Mouse (Mus musculus) small intestine, adult 2 months (tissue): ENCODE measurements around the gene Pygm.

Experiments used
- CTCF ChIP-seq: fragments of 200-500 bp; IDR thresholded peaks from 2 replicates; pipeline ENCODE4 v1.5.1; 2012; ENCODE audit warnings: low read depth, mild to moderate bottlenecking, control low read depth, inconsistent platforms, low read length, moderate library complexity, mixed read lengths; ENCODE audit not compliant: insufficient replicate concordance, insufficient read length; ENCODE audit errors: extremely low read depth
- POLR2A ChIP-seq: fragments of 200-500 bp; IDR thresholded peaks from 2 replicates; pipeline ENCODE4 v1.6.1; 2012; ENCODE audit warnings: low read depth, mild to moderate bottlenecking, control low read depth, inconsistent platforms, low read length, moderate library complexity

DNA sequence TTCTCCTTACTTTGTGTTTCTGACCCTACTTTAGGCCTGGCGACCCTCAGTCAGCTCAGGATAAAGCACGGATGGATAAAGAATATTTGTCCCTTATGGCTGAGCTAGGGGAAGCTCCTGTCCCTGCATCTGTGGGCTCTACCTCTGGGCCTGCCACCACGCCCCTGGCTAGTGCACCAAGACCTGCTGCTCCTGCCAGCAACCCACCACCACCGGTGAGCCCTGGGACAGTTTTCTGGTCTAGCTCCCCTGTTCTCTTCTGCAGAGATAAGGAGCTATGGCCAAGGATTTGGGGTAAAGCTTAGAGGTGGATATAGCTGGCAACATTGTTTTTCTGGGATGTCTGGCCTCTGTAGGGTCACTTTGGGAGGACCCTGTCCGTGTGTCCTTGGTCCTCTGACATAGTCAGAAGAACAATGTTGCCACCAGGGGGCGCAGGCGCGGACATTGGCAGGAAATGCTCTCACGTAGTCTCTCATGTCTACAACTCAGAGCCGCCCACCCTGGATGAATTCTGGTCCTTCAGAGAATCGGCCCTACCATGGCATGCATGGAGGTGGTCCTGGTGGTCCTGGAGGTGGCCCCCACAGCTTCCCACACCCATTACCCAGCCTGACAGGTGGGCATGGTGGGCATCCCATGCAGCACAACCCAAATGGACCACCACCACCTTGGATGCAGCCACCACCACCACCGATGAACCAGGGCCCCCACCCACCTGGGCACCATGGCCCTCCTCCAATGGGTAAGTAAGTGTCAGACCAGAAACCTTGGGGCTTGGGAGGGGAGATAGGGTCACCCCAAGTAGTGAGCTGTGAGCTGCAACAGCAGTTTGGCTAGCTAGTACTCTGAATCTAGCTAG, 10.4 kb upstream of the Pygm start:
- TF ChIP-seq CTCF, result peak; percentile 75
- no peak; the same call in 1 of the 2 replicates for TF ChIP-seq POLR2A
